Mouse (Mus musculus): ENCODE data around the gene Tns2.

- TF ChIP-seq CTCF (IDR thresholded peaks at IDR 0.05; ENCODE audit: extremely low read depth, insufficient read depth, low read length) (no peak), POLR2A (IDR thresholded peaks at IDR 0.05; ENCODE audit: extremely low read depth, insufficient read depth, low read length) (no peak)
These were observed 35.4 kb downstream of the Tns2 start for GRCm38 (mm10) chr15:102135522-102136128.
